Mouse (Mus musculus): ENCODE measurements around the gene Opcml.

GRCm38 (mm10) chr9:28402770-28403650 is 612.4 kb downstream of the Opcml start:
- TF ChIP-seq MAX (IDR thresholded peaks at IDR 0.05) (no peak), CTCF (IDR thresholded peaks at IDR 0.05; ENCODE audit: control insufficient read depth, insufficient read depth, insufficient read length) (no peak), CEBPB (IDR thresholded peaks at IDR 0.05; ENCODE audit: low read depth) (no peak)
